Mouse (Mus musculus): ENCODE measurements around the gene Myom1.

GRCm38 (mm10) chr17:71105297-71105696 lies 102.9 kb downstream of the Myom1 start:
- no peak for TF ChIP-seq CTCF (IDR thresholded peaks at IDR 0.05; ENCODE audit: low read depth)
- no peak for TF ChIP-seq EP300 (IDR thresholded peaks at IDR 0.05; ENCODE audit: low read depth)
